Mouse (Mus musculus): ENCODE measurements around the gene Vars. TPM values are rescaled to one million over a fixed set of nuclear protein-coding genes. Genes with fewer than 3 reads are reported as not detected.
"Not testable (repeated sequence)": the region's sequence is repeated elsewhere in the genome, so short reads cannot be mapped to it uniquely, and the experiment has no call there.

Gene Vars
- polyA plus RNA-seq, 1 experiment from 2014 or later = 124 TPM

- WGBS = 89% methylated on average over 27 of the region's 27 CpGs
- H3K27ac ChIP-seq (replicated peaks; ENCODE audit: low read depth, low read length) = no peak overlapping the region
- H3K9me3 ChIP-seq (ENCODE audit: control insufficient read depth, low read length) = no peaks in the 10 kb centered on the region
- peaks cover 8% of the 10 kb centered on the region for H3K4me1 ChIP-seq (ENCODE audit: control insufficient read depth, insufficient read depth, low read length)
- no peak overlapping the region for H3K4me3 ChIP-seq (ENCODE audit: low read depth, low read length)
- no peak overlapping the region for H3K9ac ChIP-seq (ENCODE audit: low read length)
- H3K4me2 ChIP-seq (ENCODE audit: low read depth, severe bottlenecking) = no peak overlapping the region
- no peaks in the 10 kb centered on the region for H3K27me3 ChIP-seq (ENCODE audit: control insufficient read depth, insufficient read depth, low read length)
- no peaks in the 10 kb centered on the region for H3K36me3 ChIP-seq (ENCODE audit: control insufficient read depth, insufficient read depth, low read length)
- ATAC-seq (ENCODE audit: insufficient number of reproducible peaks, low FRiP score, low TSS enrichment, low read depth) (no peak), DNase-seq (ENCODE audit: low spot score) (no peak)
Observed at GRCm38 (mm10) chr17:34978239-34978638, 22.5 kb upstream of the Vars start.

GRCm38 (mm10) chr17:34979631-34980030, 21.2 kb upstream of the Vars start:
- Histone ChIP-seq H3K4me1 (ENCODE audit: control insufficient read depth, insufficient read depth, low read length) (peaks cover 8% of the 10 kb centered on the region), H3K9ac (ENCODE audit: low read length) (no peak overlapping the region), H3K4me2 (ENCODE audit: low read depth, severe bottlenecking) (no peak overlapping the region), H3K4me3 (ENCODE audit: low read depth, low read length) (no peak overlapping the region), H3K9me3 (ENCODE audit: control insufficient read depth, low read length) (no peaks in the 10 kb centered on the region), H3K27ac (replicated peaks; ENCODE audit: low read depth, low read length) (no peak overlapping the region), H3K27me3 (ENCODE audit: control insufficient read depth, insufficient read depth, low read length) (no peaks in the 10 kb centered on the region), H3K36me3 (ENCODE audit: control insufficient read depth, insufficient read depth, low read length) (no peaks in the 10 kb centered on the region)
- no peak for DNase-seq (ENCODE audit: low spot score)
- ATAC-seq (ENCODE audit: insufficient number of reproducible peaks, low FRiP score, low TSS enrichment, low read depth) = no peak
- WGBS = 89% methylated on average over 4 of the region's 4 CpGs

- no peak for DNase-seq (ENCODE audit: low spot score)
Observed at GRCm38 (mm10) chr17:34980655-34981054, 20.1 kb upstream of the Vars start.

GRCm38 (mm10) chr17:34981690-34982180, 19.1 kb upstream of the Vars start, which contains the start of gene Lsm2:
Gene Lsm2, plus strand, starts transcription at chr17:34981862.
- Histone ChIP-seq H3K9me3 (ENCODE audit: control insufficient read depth, low read length) (no peaks in the 10 kb centered on the region), H3K27me3 (ENCODE audit: control insufficient read depth, insufficient read depth, low read length) (no peaks in the 10 kb centered on the region), H3K4me2 (ENCODE audit: low read depth, severe bottlenecking) (peak within 1 kb of the TSS; percentile 81), H3K4me1 (ENCODE audit: control insufficient read depth, insufficient read depth, low read length) (peaks cover 8% of the 10 kb centered on the region), H3K27ac (replicated peaks; ENCODE audit: low read depth, low read length) (peak within 1 kb of the TSS; percentile 96), H3K9ac (ENCODE audit: low read length) (peak within 1 kb of the TSS; percentile 87), H3K4me3 (ENCODE audit: low read depth, low read length) (peak within 1 kb of the TSS; percentile 92), H3K36me3 (ENCODE audit: control insufficient read depth, insufficient read depth, low read length) (peaks cover 9% of the 10 kb centered on the region; the same call in 1 of the 2 replicates)
- DNase-seq (ENCODE audit: low spot score) (peak; percentile 91), ATAC-seq (ENCODE audit: insufficient number of reproducible peaks, low FRiP score, low TSS enrichment, low read depth) (peak; percentile 93)
- under 1% methylated on average over 57 of the region's 58 CpGs for WGBS

More at GRCm38 (mm10) chr17:34980655-34981054, 20.1 kb upstream of the Vars start:
- no peaks in the 10 kb centered on the region for H3K9me3 ChIP-seq (ENCODE audit: control insufficient read depth, low read length)
- H3K36me3 ChIP-seq (ENCODE audit: control insufficient read depth, insufficient read depth, low read length) = peaks cover 1% of the 10 kb centered on the region; the same call in 1 of the 2 replicates
- H3K4me1 ChIP-seq (ENCODE audit: control insufficient read depth, insufficient read depth, low read length) = peaks cover 8% of the 10 kb centered on the region
- no peak for ATAC-seq (ENCODE audit: insufficient number of reproducible peaks, low FRiP score, low TSS enrichment, low read depth)
- H3K9ac ChIP-seq (ENCODE audit: low read length) = no peak overlapping the region
- no peak overlapping the region for H3K27ac ChIP-seq (replicated peaks; ENCODE audit: low read depth, low read length)
- 23% methylated on average over 2 of the region's 2 CpGs for WGBS
- H3K27me3 ChIP-seq (ENCODE audit: control insufficient read depth, insufficient read depth, low read length) = no peaks in the 10 kb centered on the region
- H3K4me2 ChIP-seq (ENCODE audit: low read depth, severe bottlenecking) = peak overlapping the region; percentile 81
- H3K4me3 ChIP-seq (ENCODE audit: low read depth, low read length) = peak overlapping the region; percentile 92

DNA sequence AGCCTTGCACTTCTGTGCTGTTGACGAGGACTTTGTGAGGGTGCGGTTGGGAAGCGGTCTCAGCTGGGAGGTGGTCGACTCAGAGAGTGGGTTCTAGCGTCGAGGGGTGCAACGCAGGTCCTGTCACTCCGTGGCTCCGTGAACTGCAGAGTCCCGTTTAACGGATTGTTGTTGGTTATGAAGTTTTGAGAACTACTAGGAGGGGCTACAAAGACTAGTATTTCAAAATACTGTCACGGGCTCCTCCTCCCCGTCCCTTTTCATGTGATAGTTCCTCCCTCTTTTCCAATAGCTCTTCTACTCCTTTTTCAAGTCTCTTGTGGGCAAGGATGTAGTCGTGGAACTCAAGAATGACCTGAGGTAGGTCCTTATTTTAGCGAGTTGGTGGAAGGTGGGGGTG, 18.5 kb upstream of the Vars start:
- peaks cover 9% of the 10 kb centered on the region; the same call in 1 of the 2 replicates for H3K36me3 ChIP-seq (ENCODE audit: control insufficient read depth, insufficient read depth, low read length)
- WGBS = under 1% methylated on average over 15 of the region's 15 CpGs
- ATAC-seq (ENCODE audit: insufficient number of reproducible peaks, low FRiP score, low TSS enrichment, low read depth) = peak; percentile 51; the same call in 1 of the 2 replicates
- H3K27me3 ChIP-seq (ENCODE audit: control insufficient read depth, insufficient read depth, low read length) = no peaks in the 10 kb centered on the region
- H3K9ac ChIP-seq (ENCODE audit: low read length) = peak overlapping the region; percentile 87
- H3K27ac ChIP-seq (replicated peaks; ENCODE audit: low read depth, low read length) = peak overlapping the region; percentile 96; the same call in 1 of the 2 replicates
- no peaks in the 10 kb centered on the region for H3K9me3 ChIP-seq (ENCODE audit: control insufficient read depth, low read length)
- no peak for DNase-seq (ENCODE audit: low spot score)
- peak overlapping the region; percentile 81 for H3K4me2 ChIP-seq (ENCODE audit: low read depth, severe bottlenecking)
- peak overlapping the region; percentile 92 for H3K4me3 ChIP-seq (ENCODE audit: low read depth, low read length)
- H3K4me1 ChIP-seq (ENCODE audit: control insufficient read depth, insufficient read depth, low read length) = peaks cover 8% of the 10 kb centered on the region

DNA sequence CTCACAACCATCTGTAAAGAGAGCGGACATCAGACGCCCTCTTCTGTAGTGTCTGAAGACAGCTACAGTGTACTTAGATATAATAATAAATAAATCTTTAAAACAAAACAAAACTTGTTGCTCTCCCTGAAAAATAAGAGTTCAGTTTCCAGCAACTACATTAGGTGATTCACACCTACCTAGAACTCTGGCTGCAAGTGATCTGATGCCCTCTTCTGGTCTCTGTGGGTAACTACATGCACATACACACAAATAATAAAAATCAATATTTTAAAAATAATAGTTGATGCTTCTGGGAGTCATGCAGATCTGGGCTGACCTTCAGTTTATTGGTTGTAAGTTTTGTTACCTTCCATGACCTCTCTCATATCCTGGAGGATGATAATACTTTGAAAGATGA, 16.6 kb upstream of the Vars start:
- 79% methylated on average over 2 of the region's 2 CpGs for WGBS
- Histone ChIP-seq H3K36me3 (ENCODE audit: control insufficient read depth, insufficient read depth, low read length) (peaks cover 9% of the 10 kb centered on the region; the same call in 1 of the 2 replicates), H3K4me3 (ENCODE audit: low read depth, low read length) (no peak overlapping the region), H3K9ac (ENCODE audit: low read length) (no peak overlapping the region), H3K9me3 (ENCODE audit: control insufficient read depth, low read length) (no peaks in the 10 kb centered on the region), H3K4me1 (ENCODE audit: control insufficient read depth, insufficient read depth, low read length) (peaks cover 8% of the 10 kb centered on the region), H3K27ac (replicated peaks; ENCODE audit: low read depth, low read length) (no peak overlapping the region), H3K27me3 (ENCODE audit: control insufficient read depth, insufficient read depth, low read length) (no peaks in the 10 kb centered on the region), H3K4me2 (ENCODE audit: low read depth, severe bottlenecking) (no peak overlapping the region)
- ATAC-seq (ENCODE audit: insufficient number of reproducible peaks, low FRiP score, low TSS enrichment, low read depth) (no peak), DNase-seq (ENCODE audit: low spot score) (no peak)

DNA sequence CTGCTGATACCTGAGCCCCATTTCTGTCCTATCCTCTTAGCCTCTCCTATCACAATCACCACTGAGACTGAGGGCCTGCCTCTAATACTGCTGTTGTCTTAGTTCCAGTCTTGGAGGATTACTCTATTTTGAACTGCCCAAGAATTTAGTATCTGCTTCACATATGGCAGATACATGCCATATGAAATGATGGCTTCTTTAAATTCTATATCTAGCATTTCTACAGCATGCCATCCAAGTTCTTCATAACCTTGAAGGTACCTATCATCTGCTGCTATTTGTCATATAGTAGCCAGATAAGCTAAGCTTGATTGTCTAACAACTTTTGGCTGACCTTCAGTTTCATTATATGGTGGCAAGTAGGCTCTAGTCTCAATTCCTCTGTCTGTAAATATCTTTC, 6.0 kb upstream of the Vars start:
- Histone ChIP-seq H3K36me3 (ENCODE audit: control insufficient read depth, insufficient read depth, low read length) (peaks cover 20% of the 10 kb centered on the region), H3K9me3 (ENCODE audit: control insufficient read depth, low read length) (no peaks in the 10 kb centered on the region), H3K9ac (ENCODE audit: low read length) (no peak overlapping the region), H3K27ac (replicated peaks; ENCODE audit: low read depth, low read length) (no peak overlapping the region), H3K4me3 (ENCODE audit: low read depth, low read length) (no peak overlapping the region), H3K4me1 (ENCODE audit: control insufficient read depth, insufficient read depth, low read length) (peaks cover 2% of the 10 kb centered on the region; the same call in 1 of the 2 replicates), H3K27me3 (ENCODE audit: control insufficient read depth, insufficient read depth, low read length) (no peaks in the 10 kb centered on the region), H3K4me2 (ENCODE audit: low read depth, severe bottlenecking) (no peak overlapping the region)
- ATAC-seq (ENCODE audit: insufficient number of reproducible peaks, low FRiP score, low TSS enrichment, low read depth) = no peak
- no peak for DNase-seq (ENCODE audit: low spot score)

GRCm38 (mm10) chr17:34995192-34995591, 5.6 kb upstream of the Vars start:
- DNase-seq (ENCODE audit: low spot score); H3K9me3 ChIP-seq (ENCODE audit: control insufficient read depth, low read length); H3K27ac ChIP-seq (replicated peaks; ENCODE audit: low read depth, low read length); H3K27me3 ChIP-seq (ENCODE audit: control insufficient read depth, insufficient read depth, low read length); ATAC-seq (ENCODE audit: insufficient number of reproducible peaks, low FRiP score, low TSS enrichment, low read depth); H3K4me1 ChIP-seq (ENCODE audit: control insufficient read depth, insufficient read depth, low read length); H3K9ac ChIP-seq (ENCODE audit: low read length); H3K4me2 ChIP-seq (ENCODE audit: low read depth, severe bottlenecking); H3K4me3 ChIP-seq (ENCODE audit: low read depth, low read length): not testable (repeated sequence)
- H3K36me3 ChIP-seq (ENCODE audit: control insufficient read depth, insufficient read depth, low read length) = peaks cover 20% of the 10 kb centered on the region
- WGBS = 95% methylated on average over 4 of the region's 4 CpGs

DNA sequence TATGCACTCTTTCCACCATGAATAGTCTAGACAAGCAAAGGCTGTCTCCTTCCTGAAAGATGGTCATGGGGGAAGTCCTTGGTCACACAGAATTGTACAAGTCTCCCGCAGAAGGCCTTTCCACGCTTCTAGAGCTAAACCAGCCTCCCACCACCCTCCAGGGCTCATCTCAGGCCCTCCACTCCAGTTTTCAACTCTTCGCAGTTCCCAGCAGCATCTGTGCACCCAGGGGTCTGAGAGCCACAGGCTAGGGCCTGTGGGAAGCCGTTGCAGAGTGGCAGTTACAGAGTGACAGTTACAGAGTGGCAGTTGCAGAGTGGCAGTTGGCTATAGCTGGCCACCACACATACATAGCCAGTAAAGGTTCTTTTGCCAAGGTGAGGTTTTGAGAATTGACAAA, 4.9 kb upstream of the Vars start:
- not testable (repeated sequence) for H3K27me3 ChIP-seq (ENCODE audit: control insufficient read depth, insufficient read depth, low read length); DNase-seq (ENCODE audit: low spot score); ATAC-seq (ENCODE audit: insufficient number of reproducible peaks, low FRiP score, low TSS enrichment, low read depth); H3K27ac ChIP-seq (replicated peaks; ENCODE audit: low read depth, low read length); H3K4me2 ChIP-seq (ENCODE audit: low read depth, severe bottlenecking); H3K4me1 ChIP-seq (ENCODE audit: control insufficient read depth, insufficient read depth, low read length); H3K4me3 ChIP-seq (ENCODE audit: low read depth, low read length); H3K9me3 ChIP-seq (ENCODE audit: control insufficient read depth, low read length); H3K9ac ChIP-seq (ENCODE audit: low read length)
- H3K36me3 ChIP-seq (ENCODE audit: control insufficient read depth, insufficient read depth, low read length) = peaks cover 20% of the 10 kb centered on the region
- 96% methylated on average over 4 of the region's 4 CpGs for WGBS

Measured in limb, embryonic 11.5 days (tissue).